Mouse (Mus musculus): ENCODE measurements around the gene 2200002J24Rik. TPM values are rescaled to one million over a fixed set of nuclear protein-coding genes. Genes with fewer than 3 reads are reported as not detected.

The 2200002J24Rik gene
- polyA plus RNA-seq, 1 experiment from 2014 or later, result 0.46 TPM

GRCm38 (mm10) chr7:30744022-30744598, 45.4 kb downstream of the 2200002J24Rik start:
- no peak; the same call in 1 of the 2 replicates for TF ChIP-seq CTCF (IDR thresholded peaks at IDR 0.05; ENCODE audit: low read depth)
- peak; percentile 36 for DNase-seq
- Histone ChIP-seq H3K4me3 (ENCODE audit: low read depth, low read length) (no peak overlapping the region), H3K4me2 (no peak overlapping the region), H3K9ac (no peak overlapping the region), H3K36me3 (ENCODE audit: insufficient read depth) (no peaks in the 10 kb centered on the region), H3K4me1 (ENCODE audit: insufficient read depth) (no peaks in the 10 kb centered on the region), H3K27ac (ENCODE audit: low read depth) (peak overlapping the region; percentile 24; the same call in 1 of the 2 replicates), H3K27me3 (ENCODE audit: insufficient read depth, low read length) (no peaks in the 10 kb centered on the region), H3K9me3 (ENCODE audit: low read depth, low read length) (no peaks in the 10 kb centered on the region)
- 23% methylated on average over 4 of the region's 4 CpGs for WGBS
- ATAC-seq (ENCODE audit: insufficient read depth), result peak; percentile 52; the same call in 1 of the 2 replicates

DNA sequence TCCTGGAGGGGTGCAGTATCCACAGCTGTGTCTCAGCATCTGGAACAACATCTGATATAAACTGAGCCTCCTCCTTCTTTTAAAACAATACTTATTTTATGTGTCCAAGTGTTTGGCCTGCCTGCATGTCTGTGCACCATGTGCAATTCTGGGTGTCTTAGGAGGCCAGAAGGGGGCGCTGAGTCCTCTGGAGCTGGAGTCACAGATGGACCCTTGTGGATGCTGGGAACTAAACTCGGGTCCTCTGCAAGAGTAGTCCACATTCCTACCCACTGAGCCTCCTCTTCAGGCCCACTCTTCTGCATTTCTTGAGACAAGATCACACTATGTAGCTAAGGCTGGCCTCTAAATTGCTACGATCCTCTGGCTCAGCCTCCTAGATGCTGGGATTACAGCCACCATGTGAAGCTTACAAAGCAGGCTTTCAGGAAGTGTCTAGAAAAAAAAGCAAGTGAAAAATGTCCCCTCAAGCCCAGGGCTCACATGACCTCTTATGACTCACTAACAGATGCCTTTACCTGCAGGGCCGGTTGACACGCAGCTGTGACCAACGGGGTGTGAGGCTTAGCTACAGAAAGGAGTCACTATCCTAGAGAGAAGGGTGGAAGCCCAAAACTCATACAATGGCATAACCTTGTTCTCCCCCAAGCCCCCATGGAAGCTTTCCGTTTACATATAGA, 48.9 kb downstream of the 2200002J24Rik start:
- Histone ChIP-seq H3K9me3 (ENCODE audit: low read depth, low read length) (no peaks in the 10 kb centered on the region), H3K27ac (ENCODE audit: low read depth) (no peak overlapping the region), H3K36me3 (ENCODE audit: insufficient read depth) (no peaks in the 10 kb centered on the region), H3K4me1 (ENCODE audit: insufficient read depth) (no peaks in the 10 kb centered on the region), H3K27me3 (ENCODE audit: insufficient read depth, low read length) (no peaks in the 10 kb centered on the region), H3K9ac (no peak overlapping the region), H3K4me2 (no peak overlapping the region), H3K4me3 (ENCODE audit: low read depth, low read length) (no peak overlapping the region)
- ATAC-seq (ENCODE audit: insufficient read depth) (no peak), DNase-seq (no peak)
- 78% methylated on average over 7 of the region's 7 CpGs for WGBS
- TF ChIP-seq CTCF (IDR thresholded peaks at IDR 0.05; ENCODE audit: low read depth), result peak; percentile 23; the same call in 1 of the 2 replicates

Other genes with a start within 250 kb of the 2200002J24Rik start
- gene Kirrel2, start 241.2 kb upstream of the 2200002J24Rik start, polyA plus RNA-seq (2014; fragmentation: Nextera tagmentation; extraction: Ambion mirVana), result not detected in 2 replicates
- 0.19 TPM in 1 of 2 replicates, not detected in the other for gene Nphs1, start 240.6 kb upstream of the 2200002J24Rik start, polyA plus RNA-seq (2014; fragmentation: Nextera tagmentation; extraction: Ambion mirVana)
- not detected in 2 replicates for gene Prodh2, start 205.3 kb upstream of the 2200002J24Rik start, polyA plus RNA-seq (2014; fragmentation: Nextera tagmentation; extraction: Ambion mirVana)
- 13.8 and 14.3 TPM in 2 replicates for gene Arhgap33, start 163.9 kb upstream of the 2200002J24Rik start, polyA plus RNA-seq (2014; fragmentation: Nextera tagmentation; extraction: Ambion mirVana)
- gene Hspb6, start 146.7 kb upstream of the 2200002J24Rik start, polyA plus RNA-seq (2014; fragmentation: Nextera tagmentation; extraction: Ambion mirVana), result 24.9 and 26.0 TPM in 2 replicates
- 18.3 and 18.7 TPM in 2 replicates for gene Proser3, start 146.6 kb upstream of the 2200002J24Rik start, polyA plus RNA-seq (2014; fragmentation: Nextera tagmentation; extraction: Ambion mirVana)
- 33.7 and 34.7 TPM in 2 replicates for gene Lin37, start 139.1 kb upstream of the 2200002J24Rik start, polyA plus RNA-seq (2014; fragmentation: Nextera tagmentation; extraction: Ambion mirVana)
- gene U2af1l4, start 135.6 kb upstream of the 2200002J24Rik start, polyA plus RNA-seq (2014; fragmentation: Nextera tagmentation; extraction: Ambion mirVana), result 101 and 120 TPM in 2 replicates
- gene Gm49396, start 135.6 kb upstream of the 2200002J24Rik start, polyA plus RNA-seq (2014; fragmentation: Nextera tagmentation; extraction: Ambion mirVana), result 7.9 and 9.9 TPM in 2 replicates
- gene Psenen, start 135.3 kb upstream of the 2200002J24Rik start, polyA plus RNA-seq (2014; fragmentation: Nextera tagmentation; extraction: Ambion mirVana), result 104 and 105 TPM in 2 replicates
- gene Igflr1, start 133.5 kb upstream of the 2200002J24Rik start, polyA plus RNA-seq (2014; fragmentation: Nextera tagmentation; extraction: Ambion mirVana), result 3.0 and 4.1 TPM in 2 replicates
- 11.7 and 14.8 TPM in 2 replicates for gene Kmt2b, start 110.2 kb upstream of the 2200002J24Rik start, polyA plus RNA-seq (2014; fragmentation: Nextera tagmentation; extraction: Ambion mirVana)
- gene Zbtb32, start 100.0 kb upstream of the 2200002J24Rik start, polyA plus RNA-seq (2014; fragmentation: Nextera tagmentation; extraction: Ambion mirVana), result 1.7 and 2.4 TPM in 2 replicates
- 0.46 and 0.51 TPM in 2 replicates for gene Upk1a, start 86.1 kb upstream of the 2200002J24Rik start, polyA plus RNA-seq (2014; fragmentation: Nextera tagmentation; extraction: Ambion mirVana)
- gene Cox6b1, start 72.8 kb upstream of the 2200002J24Rik start, polyA plus RNA-seq (2014; fragmentation: Nextera tagmentation; extraction: Ambion mirVana), result 855 and 914 TPM in 2 replicates
- not detected in 2 replicates for gene Etv2, start 63.1 kb upstream of the 2200002J24Rik start, polyA plus RNA-seq (2014; fragmentation: Nextera tagmentation; extraction: Ambion mirVana)
- 115 and 117 TPM in 2 replicates for gene Rbm42, start 48.6 kb upstream of the 2200002J24Rik start, polyA plus RNA-seq (2014; fragmentation: Nextera tagmentation; extraction: Ambion mirVana)
- gene Haus5, start 33.9 kb upstream of the 2200002J24Rik start, polyA plus RNA-seq (2014; fragmentation: Nextera tagmentation; extraction: Ambion mirVana), result 63.5 TPM in 2 replicates
- not detected in 2 replicates for gene Pmis2, start 27.3 kb upstream of the 2200002J24Rik start, polyA plus RNA-seq (2014; fragmentation: Nextera tagmentation; extraction: Ambion mirVana)
- 0.23 and 0.42 TPM in 2 replicates for gene Atp4a, start 13.3 kb downstream of the 2200002J24Rik start, polyA plus RNA-seq (2014; fragmentation: Nextera tagmentation; extraction: Ambion mirVana)
- 169 and 179 TPM in 2 replicates for gene Tmem147, start 30.6 kb downstream of the 2200002J24Rik start, polyA plus RNA-seq (2014; fragmentation: Nextera tagmentation; extraction: Ambion mirVana)
- gene Gapdhs, start 44.8 kb downstream of the 2200002J24Rik start, polyA plus RNA-seq (2014; fragmentation: Nextera tagmentation; extraction: Ambion mirVana), result 0.68 and 0.91 TPM in 2 replicates
- 0.34 and 1.3 TPM in 2 replicates for gene Sbsn, start 52.5 kb downstream of the 2200002J24Rik start, polyA plus RNA-seq (2014; fragmentation: Nextera tagmentation; extraction: Ambion mirVana)
- gene Dmkn, start 64.8 kb downstream of the 2200002J24Rik start, polyA plus RNA-seq (2014; fragmentation: Nextera tagmentation; extraction: Ambion mirVana), result 2.4 TPM in 2 replicates
- gene Krtdap, start 89.0 kb downstream of the 2200002J24Rik start, polyA plus RNA-seq (2014; fragmentation: Nextera tagmentation; extraction: Ambion mirVana), result not detected in 2 replicates
- 0.20 and 0.39 TPM in 2 replicates for gene Ffar2, start 124.8 kb downstream of the 2200002J24Rik start, polyA plus RNA-seq (2014; fragmentation: Nextera tagmentation; extraction: Ambion mirVana)
- gene Ffar3, start 157.3 kb downstream of the 2200002J24Rik start, polyA plus RNA-seq (2014; fragmentation: Nextera tagmentation; extraction: Ambion mirVana), result not detected in 2 replicates
- not detected in 2 replicates for gene Ffar1, start 162.6 kb downstream of the 2200002J24Rik start, polyA plus RNA-seq (2014; fragmentation: Nextera tagmentation; extraction: Ambion mirVana)
- gene Cd22, start 181.4 kb downstream of the 2200002J24Rik start, polyA plus RNA-seq (2014; fragmentation: Nextera tagmentation; extraction: Ambion mirVana), result 0.32 TPM in 1 of 2 replicates, not detected in the other
- gene Mag, start 215.9 kb downstream of the 2200002J24Rik start, polyA plus RNA-seq (2014; fragmentation: Nextera tagmentation; extraction: Ambion mirVana), result 0.12 and 0.25 TPM in 2 replicates
- gene Hamp2, start 225.8 kb downstream of the 2200002J24Rik start, polyA plus RNA-seq (2014; fragmentation: Nextera tagmentation; extraction: Ambion mirVana), result not detected in 2 replicates
- gene Hamp, start 245.1 kb downstream of the 2200002J24Rik start, polyA plus RNA-seq (2014; fragmentation: Nextera tagmentation; extraction: Ambion mirVana), result not detected in 2 replicates

All from lung, embryonic 14.5 days (tissue).